Mouse (Mus musculus): ENCODE results near the gene Ankrd39. TPM values are rescaled to one million over a fixed set of nuclear protein-coding genes. Genes with fewer than 3 reads are reported as not detected.

Ankrd39 gene
- polyA plus RNA-seq (2017; shearing (Covaris generic)), result 46.5 TPM

DNA sequence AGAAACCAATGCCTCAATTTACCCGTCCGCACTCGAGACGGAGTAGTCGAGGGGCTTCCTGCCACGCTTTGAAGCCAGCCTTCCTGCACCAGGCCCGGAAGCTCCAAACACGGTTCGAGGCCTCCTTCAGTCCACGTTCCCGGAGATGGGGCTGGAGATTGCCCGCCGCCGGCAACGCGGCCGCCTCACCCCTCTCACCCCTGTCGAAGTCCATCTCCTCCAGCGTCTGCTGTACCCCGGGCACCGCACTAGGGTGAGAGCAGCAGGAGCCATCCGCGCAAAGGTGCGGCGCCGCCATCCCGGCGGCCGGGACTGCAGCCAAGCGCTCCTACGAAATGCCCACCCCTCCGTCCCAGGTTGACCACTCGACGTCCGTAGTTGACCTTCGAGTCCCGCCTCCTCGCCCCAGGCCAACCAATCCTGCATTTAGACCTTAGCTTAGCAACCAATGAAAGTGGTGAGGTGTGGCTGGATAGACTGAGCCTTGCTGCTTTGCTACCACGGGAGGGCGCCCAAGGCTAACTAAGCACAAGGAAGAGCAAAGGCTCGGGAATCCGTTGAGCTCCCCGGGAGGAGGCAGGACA, at the start of gene Ankrd39:
Gene Ankrd39, minus strand, starts transcription at position 558 of the 584 bp plus-strand sequence.

DNA sequence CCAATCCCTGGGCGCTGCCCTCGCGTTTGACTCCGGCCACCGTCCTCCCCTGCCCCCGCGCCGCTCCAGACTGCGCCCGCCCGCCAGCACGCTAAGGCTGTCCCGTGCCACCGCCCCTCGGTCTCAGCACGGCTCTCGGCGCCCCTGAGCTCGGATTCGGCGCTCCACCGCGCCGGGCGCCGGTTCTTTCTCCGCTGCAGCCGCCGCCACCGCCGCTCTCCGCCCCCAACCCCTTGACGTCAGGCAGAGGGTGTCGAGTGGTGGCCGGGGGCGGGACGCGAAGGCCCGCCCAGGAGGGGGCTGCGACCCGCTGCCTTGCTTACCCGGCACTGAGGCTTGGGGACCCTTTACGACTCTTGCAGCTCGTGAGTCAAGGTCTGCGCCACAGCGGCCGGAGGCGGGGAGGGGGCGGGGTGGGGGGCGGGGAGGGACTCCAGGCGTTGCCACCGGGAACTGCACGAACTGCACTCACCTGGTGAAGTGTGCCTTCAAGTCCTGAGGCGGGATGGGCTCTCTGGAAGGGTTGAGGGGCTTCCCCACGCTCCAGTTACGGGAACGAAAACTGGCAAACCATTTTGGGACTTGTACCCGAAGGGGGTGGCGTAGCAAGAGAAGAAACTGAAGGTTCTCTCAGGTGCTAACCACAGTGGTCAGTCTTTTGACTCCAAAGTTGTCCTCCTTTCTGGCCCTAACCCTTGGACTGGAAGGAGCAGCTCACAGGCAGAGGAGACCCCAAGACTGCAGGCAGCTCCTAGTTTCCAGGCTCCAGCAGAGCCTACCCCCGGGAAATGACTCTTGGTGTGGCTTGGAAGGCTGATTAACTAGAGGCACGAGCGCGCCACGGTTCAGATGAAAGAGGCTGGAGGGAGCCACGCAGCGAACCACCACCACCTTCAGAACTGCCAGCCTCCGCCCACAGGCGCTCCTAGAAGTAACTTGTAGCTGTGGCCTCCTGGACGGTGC, 11.1 kb upstream of the Ankrd39 start, which contains the start of gene Sema4c:
Gene Sema4c, minus strand, starts transcription at position 319 of the 963 bp plus-strand sequence.

DNA sequence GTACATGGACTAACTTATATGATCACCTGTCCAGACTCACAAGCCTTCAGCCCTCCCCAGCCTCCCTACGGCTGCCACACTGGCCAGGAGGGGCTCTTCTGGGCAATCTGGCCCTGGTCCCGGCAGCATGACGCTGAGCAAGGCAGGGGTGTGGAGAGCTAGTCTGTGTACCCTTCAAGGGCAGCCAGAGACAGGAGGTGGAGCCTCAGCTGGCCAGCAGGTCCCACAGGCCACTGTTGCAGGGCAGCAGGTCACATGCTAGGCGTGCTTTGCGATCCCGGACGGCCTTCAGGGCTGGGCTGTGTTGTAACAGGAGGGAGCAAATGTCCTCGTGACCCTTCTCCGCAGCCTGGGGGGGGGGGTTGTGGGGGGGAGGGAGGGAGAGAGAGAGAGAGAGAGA, 8.1 kb downstream of the Ankrd39 start, which contains the start of gene Gm42417:
Gene Gm42417, minus strand, starts transcription at position 244 of the 400 bp plus-strand sequence.

DNA sequence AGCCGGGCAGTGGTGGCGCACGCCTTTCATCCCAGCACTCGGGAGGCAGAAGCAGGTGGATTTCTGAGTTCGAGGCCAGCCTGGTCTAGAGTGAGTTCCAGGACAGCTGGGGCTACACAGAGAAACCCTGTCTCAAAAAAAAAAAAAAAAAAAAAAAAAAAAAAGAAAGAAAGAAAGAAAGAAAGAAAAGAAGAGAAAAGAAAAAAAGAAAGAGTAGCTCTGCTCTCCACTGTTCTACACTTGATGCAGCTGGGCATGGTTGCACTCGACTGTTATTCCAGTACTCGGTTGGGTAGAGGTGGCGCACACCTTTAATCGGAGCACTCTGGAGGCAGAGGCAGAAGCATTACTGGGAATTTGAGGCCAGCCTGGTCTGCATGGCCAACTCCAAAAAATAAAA, 10.5 kb downstream of the Ankrd39 start, which contains the start of gene Ankrd23:
Gene Ankrd23, minus strand, starts transcription at position 101 of the 400 bp plus-strand sequence.

DNA sequence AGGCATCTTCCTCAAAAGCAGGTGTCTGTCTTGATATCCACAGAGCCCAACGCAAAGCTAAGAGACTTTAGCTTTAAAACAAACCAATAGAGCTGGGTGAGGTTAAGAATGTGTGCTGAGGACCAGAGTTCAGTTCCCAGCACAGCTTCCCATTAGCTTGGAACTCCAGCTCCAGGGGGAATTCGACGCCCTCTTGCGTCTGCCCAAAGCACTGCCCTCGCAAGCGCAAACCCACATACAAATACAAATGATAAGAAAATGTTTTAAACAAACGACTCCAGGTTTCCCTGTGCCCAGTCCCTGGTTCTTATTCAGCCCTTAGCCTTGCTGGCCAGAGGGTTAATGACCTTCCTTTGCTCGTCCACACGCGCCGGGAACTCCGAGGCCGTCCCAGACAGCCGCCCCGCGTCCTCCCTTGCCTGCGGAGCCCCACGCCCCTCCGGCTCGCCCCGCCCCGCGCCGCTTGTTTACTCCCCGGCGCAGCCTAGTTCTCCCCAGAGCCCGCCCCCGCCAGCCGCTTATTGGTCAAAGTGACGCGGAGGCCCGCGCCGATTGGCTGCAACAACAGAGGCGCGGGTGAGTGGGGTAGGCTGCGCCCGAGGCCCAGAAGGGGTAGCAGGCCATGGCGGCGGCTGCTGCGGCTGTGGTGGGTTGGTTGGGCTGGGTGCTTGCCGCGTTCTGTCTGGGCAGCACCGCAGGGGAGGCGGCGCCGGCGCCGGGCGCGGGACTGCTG, 35.8 kb downstream of the Ankrd39 start, which contains the start of gene Cnnm3:
Gene Cnnm3, plus strand, starts transcription at position 579 of the 733 bp plus-strand sequence.

Other genes starting within 250 kb of the Ankrd39 start
- 158 TPM for gene Arid5a, start 239.7 kb downstream of the Ankrd39 start, polyA plus RNA-seq (2017; shearing (Covaris generic))
- gene Kansl3, start 178.3 kb downstream of the Ankrd39 start, polyA plus RNA-seq (2017; shearing (Covaris generic)), result 71.1 TPM
- gene Fer1l5, start 175.2 kb downstream of the Ankrd39 start, polyA plus RNA-seq (2017; shearing (Covaris generic)), result 1.5 TPM
- gene Lman2l, start 102.2 kb downstream of the Ankrd39 start, polyA plus RNA-seq (2017; shearing (Covaris generic)), result 36.5 TPM
- 2.2 TPM for gene Cnnm4, start 75.8 kb downstream of the Ankrd39 start, polyA plus RNA-seq (2017; shearing (Covaris generic))
- gene Cnnm3, start 35.6 kb downstream of the Ankrd39 start, polyA plus RNA-seq (2017; shearing (Covaris generic)), result 3.3 TPM
- 28.9 TPM for gene Ankrd23, start 10.6 kb downstream of the Ankrd39 start, polyA plus RNA-seq (2017; shearing (Covaris generic))
- gene Gm42417, start 8.0 kb downstream of the Ankrd39 start, polyA plus RNA-seq (2017; shearing (Covaris generic)), result not detected
- 1.00 TPM for gene Sema4c, start 10.9 kb upstream of the Ankrd39 start, polyA plus RNA-seq (2017; shearing (Covaris generic))
- gene Fam178b, start 135.7 kb upstream of the Ankrd39 start, polyA plus RNA-seq (2017; shearing (Covaris generic)), result not detected
- gene Cox5b, start 144.0 kb upstream of the Ankrd39 start, polyA plus RNA-seq (2017; shearing (Covaris generic)), result 475 TPM
- not detected for gene 4933424G06Rik, start 162.7 kb upstream of the Ankrd39 start, polyA plus RNA-seq (2017; shearing (Covaris generic))
- 70.5 TPM for gene Actr1b, start 167.0 kb upstream of the Ankrd39 start, polyA plus RNA-seq (2017; shearing (Covaris generic))
- gene Zap70, start 214.4 kb upstream of the Ankrd39 start, polyA plus RNA-seq (2017; shearing (Covaris generic)), result 230 TPM